Mouse (Mus musculus) small intestine, adult 2 months (tissue): Measurements from ENCODE around the gene Lrrc31. TPM values are rescaled to one million over a fixed set of nuclear protein-coding genes. Genes with fewer than 3 reads are reported as not detected.
"Not testable (repeated sequence)": the region's sequence is repeated elsewhere in the genome, so short reads cannot be mapped to it uniquely, and the experiment has no call there.

Experiments used
- H3K27ac ChIP-seq: fragments of 200-500 bp; 2 replicates; pipeline ENCODE4 v1.5.1; 2012; ENCODE audit warnings: low read depth, low read length, control low read depth, inconsistent platforms; ENCODE audit not compliant: insufficient read depth
- H3K27me3 ChIP-seq: fragments of 200-500 bp; 2 replicates; pipeline ENCODE4 v1.6.1; 2012; ENCODE audit warnings: mild to moderate bottlenecking, moderate library complexity, low read length, inconsistent platforms; ENCODE audit not compliant: control insufficient read depth, insufficient read depth
- H3K36me3 ChIP-seq: fragments of 200-500 bp; 2 replicates; pipeline ENCODE4 v1.6.1; 2012; ENCODE audit warnings: mild to moderate bottlenecking, low read length, control low read depth, inconsistent platforms; ENCODE audit not compliant: control insufficient read depth, insufficient read depth
- H3K4me1 ChIP-seq: fragments of 200-500 bp; 2 replicates; pipeline ENCODE4 v1.6.1; 2012; ENCODE audit warnings: low read length, inconsistent platforms, mixed read lengths; ENCODE audit not compliant: control insufficient read depth, insufficient read depth, insufficient read length
- H3K4me3 ChIP-seq: fragments of 200-500 bp; 2 replicates; pipeline ENCODE4 v1.5.1; 2012; ENCODE audit warnings: low read depth, mild to moderate bottlenecking, control low read depth, inconsistent platforms, low read length, moderate library complexity
- CTCF ChIP-seq: fragments of 200-500 bp; IDR thresholded peaks from 2 replicates; pipeline ENCODE4 v1.5.1; 2012; ENCODE audit warnings: low read depth, mild to moderate bottlenecking, control low read depth, inconsistent platforms, low read length, moderate library complexity, mixed read lengths; ENCODE audit not compliant: insufficient replicate concordance, insufficient read length; ENCODE audit errors: extremely low read depth
- POLR2A ChIP-seq: fragments of 200-500 bp; IDR thresholded peaks from 2 replicates; pipeline ENCODE4 v1.6.1; 2012; ENCODE audit warnings: low read depth, mild to moderate bottlenecking, control low read depth, inconsistent platforms, low read length, moderate library complexity
- WGBS: fragments of 180-500 bp; shearing (Covaris S2); methylation state at CpG from one replicate; pipeline ENCODE4 v1.1.7; 2018; 5-methylcytosine and 5-hydroxymethylcytosine counted together
- polyA plus RNA-seq: library from polyadenylated mRNA; depleted of rRNA; stranded (reverse); fragments of >200 nt; gene quantifications from 2 replicates; pipeline ENCODE4 v1.2.3, GENCODE M21; 2012; rRNA removed

The Lrrc31 gene
- 1.7 and 4.0 TPM in 2 replicates for polyA plus RNA-seq

- 26% methylated on average over 6 of the region's 6 CpGs for WGBS
- not testable (repeated sequence) for H3K27me3 ChIP-seq, H3K4me1 ChIP-seq, H3K36me3 ChIP-seq
- peak within 1 kb of the TSS; percentile 62 for H3K4me3 ChIP-seq
- H3K27ac ChIP-seq: peak within 1 kb of the TSS; percentile 72
These were observed at the start of gene Lrrc31 for GRCm38 (mm10) chr3:30699711-30700505. Gene Lrrc31, minus strand, starts transcription at chr3:30699843.

GRCm38 (mm10) chr3:30748316-30748715 lies 48.7 kb upstream of the Lrrc31 start:
- no peaks in the 10 kb centered on the region for H3K27me3 ChIP-seq
- no peak overlapping the region for H3K27ac ChIP-seq
- H3K4me1 ChIP-seq: no peaks in the 10 kb centered on the region
- H3K36me3 ChIP-seq: no peaks in the 10 kb centered on the region
- TF ChIP-seq POLR2A (no peak), CTCF (no peak)
- no peak overlapping the region for H3K4me3 ChIP-seq
- WGBS: 75% methylated on average over 9 of the region's 9 CpGs

- Histone ChIP-seq H3K27ac (no peak within 1 kb of the TSS), H3K36me3 (no peaks in the 10 kb centered on the region), H3K27me3 (no peaks in the 10 kb centered on the region), H3K4me3 (no peak within 1 kb of the TSS), H3K4me1 (no peaks in the 10 kb centered on the region)
- 84% methylated on average over 7 of the region's 7 CpGs for WGBS
- no peak for TF ChIP-seq POLR2A
- no peak for TF ChIP-seq CTCF
These were observed 46.4 kb upstream of the Lrrc31 start, which contains the start of gene Samd7 for GRCm38 (mm10) chr3:30746006-30746405. Gene Samd7, plus strand, starts transcription at chr3:30746293.

GRCm38 (mm10) chr3:30742891-30743290 lies 43.2 kb upstream of the Lrrc31 start:
- 88% methylated on average over 7 of the region's 7 CpGs for WGBS
- H3K4me1 ChIP-seq: no peaks in the 10 kb centered on the region
- H3K36me3 ChIP-seq: no peaks in the 10 kb centered on the region
- H3K27ac ChIP-seq: no peak overlapping the region
- no peaks in the 10 kb centered on the region for H3K27me3 ChIP-seq
- TF ChIP-seq CTCF: no peak
- no peak for TF ChIP-seq POLR2A
- H3K4me3 ChIP-seq: no peak overlapping the region

GRCm38 (mm10) chr3:30741306-30741705 lies 41.7 kb upstream of the Lrrc31 start:
- Histone ChIP-seq H3K27me3 (no peaks in the 10 kb centered on the region), H3K27ac (no peak overlapping the region)

GRCm38 (mm10) chr3:30736809-30737208 lies 37.2 kb upstream of the Lrrc31 start:
- Histone ChIP-seq H3K4me3 (no peak overlapping the region), H3K27ac (no peak overlapping the region), H3K4me1 (no peaks in the 10 kb centered on the region), H3K27me3 (no peaks in the 10 kb centered on the region), H3K36me3 (no peaks in the 10 kb centered on the region)
- TF ChIP-seq POLR2A: no peak
- TF ChIP-seq CTCF: no peak
- 90% methylated on average over 9 of the region's 9 CpGs for whole genome bisulfite sequencing

More at GRCm38 (mm10) chr3:30741306-30741705, 41.7 kb upstream of the Lrrc31 start:
- TF ChIP-seq CTCF (no peak), POLR2A (no peak)
- WGBS: 71% methylated on average over 6 of the region's 6 CpGs
- Histone ChIP-seq H3K4me3 (no peak overlapping the region), H3K36me3 (no peaks in the 10 kb centered on the region), H3K4me1 (no peaks in the 10 kb centered on the region)

GRCm38 (mm10) chr3:30729046-30729445 lies 29.4 kb upstream of the Lrrc31 start:
- Histone ChIP-seq H3K4me3 (no peak overlapping the region), H3K27ac (no peak overlapping the region), H3K27me3 (no peaks in the 10 kb centered on the region), H3K36me3 (no peaks in the 10 kb centered on the region), H3K4me1 (no peaks in the 10 kb centered on the region)
- no peak for TF ChIP-seq POLR2A
- TF ChIP-seq CTCF: no peak
- WGBS: 87% methylated on average over 5 of the region's 5 CpGs
